Mouse (Mus musculus): ENCODE measurements around the gene Prr9. TPM values are rescaled to one million over a fixed set of nuclear protein-coding genes. Genes with fewer than 3 reads are reported as not detected.

Prr9 gene
- polyA plus RNA-seq, 1 experiment from 2014 or later, result not detected

DNA sequence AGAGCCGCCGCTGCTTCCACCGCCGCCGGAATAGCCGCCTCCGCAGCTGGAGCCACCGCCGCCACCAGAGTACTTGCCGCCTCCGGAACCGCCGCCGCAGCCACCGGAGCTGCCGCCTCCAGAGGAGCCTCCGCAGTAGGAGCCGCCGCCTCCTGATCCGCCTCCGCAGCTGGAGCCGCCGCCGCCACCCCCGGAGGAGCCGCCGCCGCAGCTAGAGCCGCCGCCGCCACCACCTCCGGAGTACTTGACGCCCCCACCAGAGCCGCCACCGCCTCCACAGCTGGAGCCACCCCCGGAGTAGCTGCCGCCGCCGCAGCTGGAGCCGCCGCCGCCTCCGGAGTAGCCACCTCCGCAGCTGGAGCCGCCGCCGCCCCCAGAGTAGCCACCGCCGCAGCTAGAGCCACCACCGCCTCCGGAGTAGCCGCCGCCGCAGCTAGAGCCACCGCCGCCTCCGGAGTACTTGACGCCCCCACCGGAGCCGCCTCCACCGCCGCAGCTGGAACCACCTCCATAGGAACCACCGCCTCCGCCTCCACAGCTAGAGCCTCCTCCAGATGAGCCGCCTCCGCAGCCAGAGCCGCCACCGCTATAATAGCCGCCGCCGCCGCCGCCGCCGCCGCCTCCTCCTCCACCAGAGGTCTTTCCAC, 42.3 kb downstream of the Prr9 start:
- DNase-seq (ENCODE audit: low spot score), result peak; percentile 76
- under 1% methylated on average over 76 of the region's 76 CpGs for WGBS
- Histone ChIP-seq H3K4me1 (peaks cover 16% of the 10 kb centered on the region), H3K9me3 (replicated peaks) (no peaks in the 10 kb centered on the region), H3K36me3 (no peaks in the 10 kb centered on the region), H3K4me3 (peak overlapping the region; percentile 85), H3K27ac (replicated peaks) (peak overlapping the region; percentile 84), H3K27me3 (ENCODE audit: low read depth, poor library complexity, severe bottlenecking) (peaks cover 53% of the 10 kb centered on the region)

DNA sequence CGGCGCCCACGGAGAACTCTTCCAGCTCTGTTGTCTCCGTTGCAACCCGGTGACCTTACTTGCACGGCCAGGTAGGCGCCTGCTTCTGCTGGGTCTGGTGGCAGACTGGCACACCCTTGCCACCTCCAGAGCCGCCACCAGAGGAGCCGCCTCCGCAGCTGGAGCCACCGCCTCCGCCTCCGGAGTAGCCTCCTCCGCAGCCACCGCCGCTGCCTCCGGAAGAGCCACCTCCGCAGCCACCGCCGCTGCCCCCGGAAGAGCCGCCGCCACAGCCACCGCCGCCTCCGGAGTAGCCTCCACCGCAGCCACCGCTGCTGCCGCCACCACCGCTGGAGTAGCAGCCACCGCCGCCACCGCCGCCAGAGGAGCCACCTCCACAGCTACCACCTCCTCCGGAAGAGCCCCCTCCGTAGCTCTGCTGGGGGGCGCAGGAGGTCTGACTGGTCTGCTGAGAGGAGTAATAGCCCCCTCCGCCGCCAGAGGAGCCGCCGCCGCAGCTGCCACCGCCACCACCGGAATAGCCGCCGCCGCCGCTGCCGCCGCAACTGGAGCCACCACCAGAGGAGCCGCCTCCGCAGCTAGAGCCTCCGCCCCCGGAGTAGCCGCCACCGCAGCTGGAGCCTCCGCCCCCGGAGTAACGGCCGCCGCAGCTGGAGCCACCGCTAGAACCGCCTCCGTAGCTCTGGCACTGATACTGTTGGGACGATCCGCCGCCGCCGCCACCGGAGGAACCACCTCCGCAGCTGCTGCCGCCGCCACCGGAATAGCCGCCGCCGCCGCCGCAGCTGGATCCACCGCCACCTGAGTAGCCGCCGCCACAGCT, 43.1 kb downstream of the Prr9 start:
- Histone ChIP-seq H3K4me3 (peak overlapping the region; percentile 85), H3K36me3 (no peaks in the 10 kb centered on the region), H3K27ac (replicated peaks) (peak overlapping the region; percentile 84), H3K27me3 (ENCODE audit: low read depth, poor library complexity, severe bottlenecking) (peaks cover 53% of the 10 kb centered on the region), H3K9me3 (replicated peaks) (no peaks in the 10 kb centered on the region), H3K4me1 (peaks cover 16% of the 10 kb centered on the region)
- peak; percentile 87 for DNase-seq (ENCODE audit: low spot score)
- under 1% methylated on average over 79 of the region's 82 CpGs for WGBS

Other genes with a start within 250 kb of the Prr9 start
- not detected in 2 replicates for gene Pglyrp3, start 109.4 kb downstream of the Prr9 start, polyA plus RNA-seq (2016; fragmentation: Nextera tagmentation; extraction: Ambion mirVana)
- 0.46 and 0.77 TPM in 2 replicates for gene Lor, start 40.8 kb downstream of the Prr9 start, polyA plus RNA-seq (2016; fragmentation: Nextera tagmentation; extraction: Ambion mirVana)
- not detected in 2 replicates for gene Lelp1, start 18.8 kb upstream of the Prr9 start, polyA plus RNA-seq (2016; fragmentation: Nextera tagmentation; extraction: Ambion mirVana)
- not detected in 2 replicates for gene Sprr2a1, start 91.9 kb upstream of the Prr9 start, polyA plus RNA-seq (2016; fragmentation: Nextera tagmentation; extraction: Ambion mirVana)
- gene Sprr2a2, start 92.0 kb upstream of the Prr9 start, polyA plus RNA-seq (2016; fragmentation: Nextera tagmentation; extraction: Ambion mirVana), result not detected in 2 replicates
- gene Sprr2a3, start 161.5 kb upstream of the Prr9 start, polyA plus RNA-seq (2016; fragmentation: Nextera tagmentation; extraction: Ambion mirVana), result not detected in 2 replicates
- gene Sprr2b, start 192.7 kb upstream of the Prr9 start, polyA plus RNA-seq (2016; fragmentation: Nextera tagmentation; extraction: Ambion mirVana), result not detected in 2 replicates
- not detected in 2 replicates for gene Sprr2d, start 215.2 kb upstream of the Prr9 start, polyA plus RNA-seq (2016; fragmentation: Nextera tagmentation; extraction: Ambion mirVana)
- gene Sprr2e, start 228.2 kb upstream of the Prr9 start, polyA plus RNA-seq (2016; fragmentation: Nextera tagmentation; extraction: Ambion mirVana), result not detected in 2 replicates
- not detected in 2 replicates for gene Sprr2f, start 241.2 kb upstream of the Prr9 start, polyA plus RNA-seq (2016; fragmentation: Nextera tagmentation; extraction: Ambion mirVana)

Data from midbrain, embryonic 10.5 days (tissue).